Mouse (Mus musculus): Measurements from ENCODE around the gene Clec11a.

Clec11a gene

GRCm38 (mm10) chr7:44277250-44277622 is 29.5 kb downstream of the Clec11a start:
- DNase-seq (ENCODE audit: low spot score), result no peak

GRCm38 (mm10) chr7:44276461-44277249 is 30.0 kb downstream of the Clec11a start:
- DNase-seq (ENCODE audit: low spot score), result no peak

GRCm38 (mm10) chr7:44275546-44275945 is 31.2 kb downstream of the Clec11a start:
- no peak for DNase-seq (ENCODE audit: low spot score)

GRCm38 (mm10) chr7:44274096-44274495 is 32.6 kb downstream of the Clec11a start:
- no peak for DNase-seq (ENCODE audit: low spot score)

- DNase-seq (ENCODE audit: low spot score), result no peak
Measured at GRCm38 (mm10) chr7:44273446-44273845, 33.3 kb downstream of the Clec11a start.

GRCm38 (mm10) chr7:44272546-44272945 is 34.2 kb downstream of the Clec11a start:
- DNase-seq (ENCODE audit: low spot score), result no peak

GRCm38 (mm10) chr7:44271309-44271708 is 35.4 kb downstream of the Clec11a start:
- DNase-seq (ENCODE audit: low spot score), result peak; percentile 75

GRCm38 (mm10) chr7:44269397-44269796 is 37.3 kb downstream of the Clec11a start:
- DNase-seq (ENCODE audit: low spot score), result no peak

GRCm38 (mm10) chr7:44268117-44268516 is 38.6 kb downstream of the Clec11a start:
- no peak for DNase-seq (ENCODE audit: low spot score)

GRCm38 (mm10) chr7:44262791-44263643 is 43.7 kb downstream of the Clec11a start:
- DNase-seq (ENCODE audit: low spot score), result peak; percentile 92

- DNase-seq (ENCODE audit: low spot score), result no peak
Measured at GRCm38 (mm10) chr7:44261147-44261546, 45.6 kb downstream of the Clec11a start, which contains the start of gene Gm15517. TSS of gene Gm15517 (plus strand) at chr7:44261447.

GRCm38 (mm10) chr7:44260410-44260809 is 46.3 kb downstream of the Clec11a start:
- DNase-seq (ENCODE audit: low spot score), result no peak

- DNase-seq (ENCODE audit: low spot score), result no peak
Measured at GRCm38 (mm10) chr7:44257278-44257677, 49.4 kb downstream of the Clec11a start, which contains the start of gene Acp4. TSS of gene Acp4 (minus strand) at chr7:44257378.

GRCm38 (mm10) chr7:44254930-44255329 is 51.8 kb downstream of the Clec11a start:
- DNase-seq (ENCODE audit: low spot score), result no peak

GRCm38 (mm10) chr7:44253023-44253616 is 53.6 kb downstream of the Clec11a start:
- DNase-seq (ENCODE audit: low spot score), result no peak
